Mouse (Mus musculus) ovary, adult 2 months (tissue): ENCODE data around the gene Prkar1a. TPM values are rescaled to one million over a fixed set of nuclear protein-coding genes. Genes with fewer than 3 reads are reported as not detected.

Experiments
- polyA plus RNA-seq: library from polyadenylated mRNA; depleted of rRNA; stranded (reverse); fragments of >200 nt; gene quantifications from 2 replicates; pipeline ENCODE4 v1.2.3, GENCODE M21; 2012; rRNA removed

Prkar1a gene
- 127 and 164 TPM in 2 replicates for polyA plus RNA-seq

GRCm38 (mm10) chr11:109649206-109649605 is at the start of gene Prkar1a:
Prkar1a (plus strand) TSS chr11:109649405.

GRCm38 (mm10) chr11:109611303-109612149 is 37.7 kb upstream of the Prkar1a start, which contains the start of gene Wipi1:
Wipi1 (minus strand) TSS chr11:109611967.

Other genes with a start within 250 kb of the Prkar1a start
- gene 9930022D16Rik, start 235.5 kb upstream of the Prkar1a start, polyA plus RNA-seq: not detected in 2 replicates
- gene Amz2, start 223.5 kb upstream of the Prkar1a start, polyA plus RNA-seq: 24.7 and 35.5 TPM in 2 replicates
- gene Arsg, start 176.0 kb upstream of the Prkar1a start, polyA plus RNA-seq: 6.1 and 7.7 TPM in 2 replicates
- 0.86 and 1.3 TPM in 2 replicates for gene Slc16a6, start 175.8 kb upstream of the Prkar1a start, polyA plus RNA-seq
- gene Wipi1, start 37.4 kb upstream of the Prkar1a start, polyA plus RNA-seq: 36.4 and 42.5 TPM in 2 replicates
- 16.0 and 20.3 TPM in 2 replicates for gene Fam20a, start 72.9 kb downstream of the Prkar1a start, polyA plus RNA-seq
- not detected in 2 replicates for gene 1700012B07Rik, start 178.6 kb downstream of the Prkar1a start, polyA plus RNA-seq